Mouse (Mus musculus) intestine, postnatal 0 days (tissue): ENCODE data around the gene Rspo3. TPM values are rescaled to one million over a fixed set of nuclear protein-coding genes. Genes with fewer than 3 reads are reported as not detected.

Source experiments
- ATAC-seq: fragments of 200-750 bp; cut with Nextera tagmentation; 2 replicates; pipeline ENCODE4 v1.8.0; 2017; ENCODE audit warnings: mild to moderate bottlenecking, moderate TSS enrichment, moderate library complexity
- H3K27ac ChIP-seq: fragments of 300-500 bp; sonication (generic); 2 replicates; pipeline ENCODE4 v1.5.1; 2014; ENCODE audit warnings: mild to moderate bottlenecking, low read depth, low read length, moderate library complexity
- H3K27me3 ChIP-seq: fragments of 300-500 bp; sonication (generic); replicated peaks from 2 replicates; pipeline ENCODE4 v1.6.1; 2014; ENCODE audit warnings: low read length, mixed read lengths; ENCODE audit not compliant: control insufficient read depth, insufficient read depth
- H3K36me3 ChIP-seq: fragments of 300-500 bp; sonication (generic); 2 replicates; pipeline ENCODE4 v1.6.1; 2014; ENCODE audit warnings: mild to moderate bottlenecking, moderate library complexity; ENCODE audit not compliant: control insufficient read depth, insufficient read depth
- H3K4me1 ChIP-seq: fragments of 300-500 bp; sonication (generic); replicated peaks from 2 replicates; pipeline ENCODE4 v1.6.1; 2014; ENCODE audit warnings: antibody characterized with exemption, low read length, mixed read lengths; ENCODE audit not compliant: control insufficient read depth, insufficient read depth
- H3K4me2 ChIP-seq: fragments of 300-500 bp; sonication (generic); replicated peaks from 2 replicates; pipeline ENCODE4 v1.6.1; 2014; ENCODE audit warnings: low read depth, mild to moderate bottlenecking, moderate library complexity
- H3K4me3 ChIP-seq: fragments of 300-500 bp; sonication (generic); 2 replicates; pipeline ENCODE4 v1.5.1; 2014; ENCODE audit warnings: low read depth, low read length
- H3K9ac ChIP-seq: fragments of 300-500 bp; sonication (generic); 2 replicates; pipeline ENCODE4 v1.6.1; 2014; ENCODE audit warnings: mild to moderate bottlenecking, low read depth, low read length
- H3K9me3 ChIP-seq: fragments of 300-500 bp; sonication (generic); 2 replicates; pipeline ENCODE4 v1.6.1; 2016; ENCODE audit warnings: mixed run types; ENCODE audit not compliant: control insufficient read depth
- CTCF ChIP-seq: sonication (generic); IDR thresholded peaks from 2 replicates; pipeline ENCODE4 v1.5.1; 2016; ENCODE audit warnings: low read depth, mild to moderate bottlenecking, control low read depth, antibody characterized with exemption, moderate library complexity
- WGBS: fragments of 180-500 bp; shearing (Covaris S2); extraction: QIAGEN DNeasy Blood & Tissue Kit; methylation state at CpG from one replicate; pipeline ENCODE4 v1.1.7; 2014; 5-methylcytosine and 5-hydroxymethylcytosine counted together
- polyA plus RNA-seq: library from polyadenylated mRNA; unstranded; fragments of >200 nt; fragmentation: Nextera tagmentation; extraction: Ambion mirVana; gene quantifications from 2 replicates; pipeline ENCODE4 v1.2.1, GENCODE M21; 2015

Rspo3 gene
- polyA plus RNA-seq, 1 experiment from 2014 or later = 4.7 TPM

GRCm38 (mm10) chr10:29402656-29403268, 132.9 kb downstream of the Rspo3 start:
- Histone ChIP-seq H3K4me1 (no peaks in the 10 kb centered on the region), H3K36me3 (no peaks in the 10 kb centered on the region), H3K4me2 (no peak overlapping the region; the same call in 1 of the 2 replicates), H3K27ac (no peak overlapping the region), H3K9ac (no peak overlapping the region), H3K9me3 (no peaks in the 10 kb centered on the region), H3K27me3 (no peaks in the 10 kb centered on the region), H3K4me3 (no peak overlapping the region)
- TF ChIP-seq CTCF = no peak
- 48% methylated on average over 8 of the region's 8 CpGs for WGBS
- ATAC-seq = no peak

Other genes with a start within 250 kb of the Rspo3 start
- gene Echdc1, start 222.7 kb downstream of the Rspo3 start, polyA plus RNA-seq = 20.3 and 23.5 TPM in 2 replicates
- gene Rnf146, start 173.4 kb downstream of the Rspo3 start, polyA plus RNA-seq = 25.1 and 25.9 TPM in 2 replicates